Mouse (Mus musculus) E14TG2a.4 (cell line): ENCODE data around the gene Cdiptos.

Experiments
- CTCF ChIP-seq: conservative IDR thresholded peaks from 2 replicates; pipeline ENCODE4 v1.5.1; 2014; ENCODE audit warnings: low read length
- POU5F1 ChIP-seq: IDR thresholded peaks from 2 replicates; pipeline ENCODE4 v1.6.1; 2014; ENCODE audit warnings: low read length, borderline replicate concordance

DNA sequence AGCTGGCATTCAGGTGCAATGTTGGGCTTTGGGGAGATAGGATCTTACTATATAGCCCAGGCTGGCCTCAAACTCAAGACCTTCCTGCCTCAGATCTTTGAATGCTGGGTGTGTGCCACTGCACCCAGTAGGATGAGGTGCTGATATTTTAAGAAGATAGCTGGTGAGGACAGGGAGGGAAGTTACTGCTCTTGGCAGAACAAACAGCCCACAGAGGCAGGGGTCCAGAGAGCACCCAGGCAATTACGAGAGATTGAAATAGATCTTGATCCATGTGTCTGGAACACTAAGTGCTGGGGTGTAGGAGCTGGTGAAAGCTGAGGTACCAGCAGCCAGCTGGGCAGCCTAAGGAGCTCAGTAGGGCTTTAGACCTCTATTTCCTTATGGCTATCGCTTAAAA is 5.7 kb upstream of the Cdiptos start:
- TF ChIP-seq CTCF = no peak
- no peak for TF ChIP-seq POU5F1
